Mouse (Mus musculus) lung, postnatal 0 days (tissue): Measurements from ENCODE around the gene Dmxl2.

Source experiments
- CTCF ChIP-seq: IDR thresholded peaks from 2 replicates; pipeline ENCODE4 v1.5.1; 2016; ENCODE audit warnings: antibody characterized with exemption, mild to moderate bottlenecking
- EP300 ChIP-seq: IDR thresholded peaks from 2 replicates; pipeline ENCODE4 v1.6.1; 2016; ENCODE audit warnings: antibody characterized with exemption, mild to moderate bottlenecking, control low read depth

DNA sequence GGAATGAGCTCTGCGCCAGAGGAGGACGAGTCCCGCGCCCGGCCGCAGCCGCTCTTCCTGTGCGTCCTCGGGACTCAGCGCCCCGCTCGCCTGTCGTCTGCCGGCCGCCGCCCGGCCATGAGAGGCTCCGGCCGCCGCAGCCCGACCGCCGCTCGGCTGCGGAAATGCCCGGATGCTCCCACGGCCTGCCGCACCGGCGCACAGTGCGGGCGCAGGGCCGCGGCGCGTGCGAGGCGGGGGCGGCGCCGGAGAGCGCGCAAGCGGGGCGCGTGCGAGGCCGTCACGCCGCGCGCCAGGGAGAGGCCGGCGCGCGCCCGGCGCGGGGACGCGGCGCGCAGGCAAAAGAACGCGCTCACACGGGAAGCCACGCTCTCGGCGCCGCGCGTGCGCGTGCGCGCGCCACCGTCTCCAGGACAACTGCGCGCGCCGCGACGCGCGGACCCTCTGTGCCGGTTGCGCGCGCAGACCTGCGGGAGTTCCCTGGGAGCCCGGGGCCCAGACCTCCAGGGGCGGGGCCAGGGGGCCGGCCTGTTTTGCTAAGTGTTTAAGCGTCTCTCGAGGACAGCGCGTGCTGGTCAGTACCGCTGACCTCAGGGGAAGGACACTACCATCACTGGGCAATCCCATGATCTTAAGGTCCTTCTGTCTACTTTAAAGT lies at the start of gene Dmxl2:
- TF ChIP-seq CTCF, result no peak
- TF ChIP-seq EP300, result no peak
